Comparison of ENCODE assay signal across 9 mouse cellular contexts in genomic region chr4:40680250-40680860, GRCm38 (mm10). TPM values are rescaled to one million over a fixed set of nuclear protein-coding genes. Genes with fewer than 3 reads are reported as not detected.
DNase-seq lines count a peak whose midpoint lies in the region; ATAC-seq and TF ChIP-seq lines count a peak whose summit lies in the region.
"Had no signal": no experiment of that assay in that cellular context is flagged by ENCODE, and none has a peak within 500 bp of the region (broad histone marks: within the 10 kb centered on the region; RNA-seq: fewer than 3 reads in every experiment).

No protein-coding gene starts in this region.

- peak; percentile 25 to 26 for DNase-seq in heart, postnatal 14 days
- DNase-seq in brain, embryonic 14.5 days (ENCODE audit: low read depth) = peak; percentile 70
- DNase-seq in hindbrain, postnatal 0 days (ENCODE audit: low spot score) = peak; percentile 62
- peak; percentile 45 for DNase-seq in lung, postnatal 25 days (ENCODE audit: low spot score)
- DNase-seq in thymus, adult 2 months = peak; percentile 48
- no peak for DNase-seq in frontal cortex, postnatal 36 days (ENCODE audit: low spot score in 2 of 2)

- no peak overlapping the region for H3K4me2 ChIP-seq in heart, embryonic 11.5 days
- no peak overlapping the region for H3K4me2 ChIP-seq in hindbrain, postnatal 0 days (ENCODE audit: low read depth, low read length)
- H3K4me2 ChIP-seq: heart, embryonic 15.5 days had no signal

- H3K27me3 ChIP-seq in heart, embryonic 11.5 days (ENCODE audit: control insufficient read depth, insufficient read depth, low read length) = no peaks in the 10 kb centered on the region
- 0 out of 2 replicates have a peak, but pooled peaks cover 2% of the 10 kb centered on the region for H3K27me3 ChIP-seq in E14TG2a.4 (ENCODE audit: insufficient read depth, low read length)
- no peaks in the 10 kb centered on the region for H3K27me3 ChIP-seq in hindbrain, postnatal 0 days (ENCODE audit: insufficient read depth, low read length)
- no peaks in the 10 kb centered on the region for H3K27me3 ChIP-seq in thymus, adult 2 months (ENCODE audit: control insufficient read depth, insufficient read depth, low read length)
- H3K27me3 ChIP-seq: heart, embryonic 15.5 days had no signal

- no peak overlapping the region for H3K27ac ChIP-seq in heart, embryonic 11.5 days (ENCODE audit: low read depth, low read length)
- H3K27ac ChIP-seq in hindbrain, postnatal 0 days = no peak overlapping the region
- H3K27ac ChIP-seq in thymus, adult 2 months (ENCODE audit: control insufficient read depth, insufficient read depth, low read length) = no peak overlapping the region
- H3K27ac ChIP-seq: heart, embryonic 15.5 days had no signal

- intact Hi-C loops in heart, postnatal 14 days (cut with DNase I) = no loop called here

- TF ChIP-seq CTCF in E14TG2a.4 (conservative IDR thresholded peaks at IDR 0.05; ENCODE audit: low read length) = peak; percentile 97
- TF ChIP-seq CTCF in brain, embryonic 14.5 days (IDR thresholded peaks at IDR 0.05; ENCODE audit: borderline replicate concordance, extremely low read depth, insufficient read depth, insufficient read length) = peak; percentile 81
- TF ChIP-seq CTCF in hindbrain, postnatal 0 days (IDR thresholded peaks at IDR 0.05; ENCODE audit: low read depth) = peak; percentile 80
- TF ChIP-seq CTCF in thymus, adult 2 months (IDR thresholded peaks at IDR 0.05; ENCODE audit: borderline replicate concordance, control insufficient read depth, extremely low read depth, insufficient read depth, low read length, poor library complexity) = peak; percentile 67; the same call in 1 of the 2 replicates

- WGBS in heart, embryonic 11.5 days (ENCODE audit: insufficient replicate concordance) = 41% methylated on average over 5 of the region's 5 CpGs
- WGBS in hindbrain, postnatal 0 days = 55% methylated on average over 5 of the region's 5 CpGs
- 55% methylated on average over 5 of the region's 5 CpGs for WGBS in thymus, adult 2 months

- no peaks in the 10 kb centered on the region; the same call in 1 of the 2 replicates for H3K4me1 ChIP-seq in heart, embryonic 11.5 days (ENCODE audit: control insufficient read depth, insufficient read depth, low read length)
- peaks cover 10% of the 10 kb centered on the region for H3K4me1 ChIP-seq in E14TG2a.4 (replicated peaks; ENCODE audit: low read depth, low read length)
- H3K4me1 ChIP-seq in hindbrain, postnatal 0 days (ENCODE audit: insufficient read depth, low read length) = no peaks in the 10 kb centered on the region
- H3K4me1 ChIP-seq in thymus, adult 2 months (replicated peaks; ENCODE audit: control insufficient read depth, insufficient read depth, low read length) = no peaks in the 10 kb centered on the region

- no peak overlapping the region for H3K4me3 ChIP-seq in heart, embryonic 11.5 days (ENCODE audit: low read depth, low read length)
- no peak overlapping the region for H3K4me3 ChIP-seq in E14TG2a.4 (replicated peaks; ENCODE audit: low read length)
- no peak overlapping the region for H3K4me3 ChIP-seq in hindbrain, postnatal 0 days (ENCODE audit: low read length)
- H3K4me3 ChIP-seq in thymus, adult 2 months (ENCODE audit: control insufficient read depth, insufficient read depth, low read length) = no peak overlapping the region
- H3K4me3 ChIP-seq: heart, embryonic 15.5 days had no signal

- TF ChIP-seq POLR2A in brain, embryonic 14.5 days (IDR thresholded peaks at IDR 0.05; ENCODE audit: borderline replicate concordance, extremely low read depth, insufficient read depth, insufficient read length, poor library complexity, severe bottlenecking) = no peak
- TF ChIP-seq POLR2A in thymus, adult 2 months (IDR thresholded peaks at IDR 0.05; ENCODE audit: control insufficient read depth, extremely low read depth, insufficient read depth, low read length, poor library complexity) = no peak

- H3K36me3 ChIP-seq in heart, embryonic 11.5 days (ENCODE audit: control insufficient read depth, insufficient read depth, low read length) = no peaks in the 10 kb centered on the region
- no peaks in the 10 kb centered on the region for H3K36me3 ChIP-seq in E14TG2a.4 (ENCODE audit: insufficient read depth, low read length)
- no peaks in the 10 kb centered on the region for H3K36me3 ChIP-seq in hindbrain, postnatal 0 days (ENCODE audit: insufficient read depth, low read length)
- no peaks in the 10 kb centered on the region for H3K36me3 ChIP-seq in thymus, adult 2 months (ENCODE audit: control insufficient read depth, insufficient read depth, low read length)
- H3K36me3 ChIP-seq: heart, embryonic 15.5 days had no signal

- no peak overlapping the region for H3K9ac ChIP-seq in heart, embryonic 11.5 days (ENCODE audit: low read depth, low read length)
- H3K9ac ChIP-seq in hindbrain, postnatal 0 days (replicated peaks; ENCODE audit: low read length) = no peak overlapping the region
- H3K9ac ChIP-seq: heart, embryonic 15.5 days had no signal

- no peak for ATAC-seq in heart, embryonic 11.5 days (replicated peaks; ENCODE audit: insufficient number of reproducible peaks, low FRiP score, low TSS enrichment)
- no peak for ATAC-seq in hindbrain, postnatal 0 days

- no peaks in the 10 kb centered on the region for H3K9me3 ChIP-seq in heart, embryonic 11.5 days (replicated peaks; ENCODE audit: control insufficient read depth, low read length)
- H3K9me3 ChIP-seq in E14TG2a.4 (ENCODE audit: low read length) = peaks cover 4% of the 10 kb centered on the region; the same call in 1 of the 2 replicates
- no peaks in the 10 kb centered on the region for H3K9me3 ChIP-seq in hindbrain, postnatal 0 days (ENCODE audit: low read length)
- H3K9me3 ChIP-seq: heart, embryonic 15.5 days had no signal

RNA-seq across cellular contexts. Expression of gene Aptx, which starts 22.6 kb away (rescaled TPM):
- total RNA-seq in heart, postnatal 14 days (2021) = 10 to 100 TPM; 14.4 to 15.3 TPM
- polyA plus RNA-seq in heart, embryonic 11.5 days (2014; fragmentation: Nextera tagmentation; extraction: Ambion mirVana) = 26.4 and 28.0 TPM in 2 replicates
- polyA plus RNA-seq in brain, embryonic 14.5 days (2012; rRNA removed) = 25.7 and 27.2 TPM in 2 replicates
- 12.9 and 13.2 TPM in 2 replicates for total RNA-seq in hindbrain, postnatal 0 days (2014; rRNA removed)
- 36.0 and 38.3 TPM in 2 replicates for polyA plus RNA-seq in hindbrain, postnatal 0 days (2015; fragmentation: Nextera tagmentation; extraction: Ambion mirVana)
- polyA plus RNA-seq in thymus, adult 2 months (2012; rRNA removed) = 8.2 and 9.1 TPM in 2 replicates

RNA-seq across cellular contexts. Expression of gene Dnaja1, which starts 41.6 kb away (rescaled TPM):
- total RNA-seq in heart, postnatal 14 days (2021) = 100 to 1,000 TPM in 1 of 2 experiments, 10 to 100 TPM in 1; 79.5 to 110 TPM
- polyA plus RNA-seq in heart, embryonic 11.5 days (2014; fragmentation: Nextera tagmentation; extraction: Ambion mirVana) = 317 and 358 TPM in 2 replicates
- 89.0 and 159 TPM in 2 replicates for polyA plus RNA-seq in brain, embryonic 14.5 days (2012; rRNA removed)
- total RNA-seq in hindbrain, postnatal 0 days (2014; rRNA removed) = 64.4 and 65.3 TPM in 2 replicates
- 634 and 637 TPM in 2 replicates for polyA plus RNA-seq in hindbrain, postnatal 0 days (2015; fragmentation: Nextera tagmentation; extraction: Ambion mirVana)
- polyA plus RNA-seq in thymus, adult 2 months (2012; rRNA removed) = 11.5 and 13.4 TPM in 2 replicates

Comparison
In these comparisons a context has a peak if more than half of its experiments do, and no peak if none do; other contexts are left out.
1. DNase-seq: peak in heart, postnatal 14 days (2 of 2), brain, embryonic 14.5 days (single experiment), hindbrain, postnatal 0 days (single experiment), lung, postnatal 25 days (single experiment) and thymus, adult 2 months (single experiment); none in frontal cortex, postnatal 36 days (0 of 2).
2. Peak in every context shown above with its lines, with median percentiles within 50 percentile points of each other: CTCF ChIP-seq.